Mouse (Mus musculus) embryonic facial prominence, embryonic 11.5 days (tissue): ENCODE measurements at regions not wholly inside any gene's neighbourhood (a gene's known extent, or its start where the extent isn't known, plus 50 kb on each side); places are given as distances from the start of the nearest gene placed in this dataset.
"Not testable (repeated sequence)": the region's sequence is repeated elsewhere in the genome, so short reads cannot be mapped to it uniquely, and the experiment has no call there.

ENCODE experiments used
- ATAC-seq: fragments of 200-750 bp; cut with Nextera tagmentation; replicated peaks from 2 replicates; pipeline ENCODE4 v1.8.0; 2017; ENCODE audit warnings: low read depth; ENCODE audit not compliant: insufficient number of reproducible peaks, low FRiP score, low TSS enrichment
- DNase-seq: peaks from one replicate; pipeline ENCODE4 v3.0.0-alpha.2; 2015; ENCODE audit warnings: low spot score
- H3K27ac ChIP-seq: fragments of 300-500 bp; sonication (generic); replicated peaks from 2 replicates; pipeline ENCODE4 v1.5.1; 2014; ENCODE audit warnings: mild to moderate bottlenecking, low read depth, low read length, control low read depth
- H3K27me3 ChIP-seq: fragments of 300-500 bp; sonication (generic); 2 replicates; pipeline ENCODE4 v1.6.1; 2014; ENCODE audit warnings: mild to moderate bottlenecking, low read length, moderate library complexity, mixed read lengths; ENCODE audit not compliant: control insufficient read depth, insufficient read depth
- H3K36me3 ChIP-seq: fragments of 300-500 bp; sonication (generic); replicated peaks from 2 replicates; pipeline ENCODE4 v1.6.1; 2014; ENCODE audit warnings: low read depth, mild to moderate bottlenecking, low read length, moderate library complexity, mixed read lengths; ENCODE audit not compliant: control insufficient read depth, insufficient read depth
- H3K4me1 ChIP-seq: fragments of 300-500 bp; sonication (generic); 2 replicates; pipeline ENCODE4 v1.6.1; 2014; ENCODE audit warnings: low read length, mixed read lengths; ENCODE audit not compliant: control insufficient read depth, insufficient read depth
- H3K4me2 ChIP-seq: fragments of 300-500 bp; sonication (generic); 2 replicates; pipeline ENCODE4 v1.6.1; 2014; ENCODE audit warnings: low read depth, mild to moderate bottlenecking, control low read depth, low read length, moderate library complexity
- H3K4me3 ChIP-seq: fragments of 300-500 bp; sonication (generic); 2 replicates; pipeline ENCODE4 v1.5.1; 2014; ENCODE audit warnings: low read depth, low read length, control low read depth
- H3K9ac ChIP-seq: fragments of 300-500 bp; sonication (generic); replicated peaks from 2 replicates; pipeline ENCODE4 v1.6.1; 2014; ENCODE audit warnings: mild to moderate bottlenecking, control low read depth, low read length
- H3K9me3 ChIP-seq: fragments of 300-500 bp; sonication (generic); replicated peaks from 2 replicates; pipeline ENCODE4 v1.6.1; 2016; ENCODE audit warnings: mild to moderate bottlenecking, low read length, inconsistent platforms, mixed read lengths; ENCODE audit not compliant: control insufficient read depth
- WGBS: fragments of 180-500 bp; shearing (Covaris S2); extraction: QIAGEN DNeasy Blood & Tissue Kit; methylation state at CpG from one replicate; pipeline ENCODE4 v1.1.7; 2014; 5-methylcytosine and 5-hydroxymethylcytosine counted together

GRCm38 (mm10) chr1:31612944-31613343 lies 390.3 kb downstream of the Pih1d3 start:
- Histone ChIP-seq H3K4me3 (no peak overlapping the region), H3K27ac (no peak overlapping the region), H3K9me3 (no peaks in the 10 kb centered on the region), H3K4me1 (no peaks in the 10 kb centered on the region), H3K9ac (no peak overlapping the region), H3K27me3 (no peaks in the 10 kb centered on the region), H3K4me2 (no peak overlapping the region), H3K36me3 (no peaks in the 10 kb centered on the region)
- no peak for DNase-seq
- ATAC-seq, result no peak
- 87% methylated on average over 2 of the region's 2 CpGs for WGBS

GRCm38 (mm10) chr1:31615219-31615618 lies 392.6 kb downstream of the Pih1d3 start:
- H3K9me3 ChIP-seq, ATAC-seq, H3K4me1 ChIP-seq, H3K9ac ChIP-seq, H3K4me3 ChIP-seq, H3K4me2 ChIP-seq, DNase-seq, H3K36me3 ChIP-seq, H3K27ac ChIP-seq, H3K27me3 ChIP-seq: not testable (repeated sequence)
- 69% methylated on average over 4 of the region's 9 CpGs for WGBS

- H3K4me2 ChIP-seq, H3K4me3 ChIP-seq, ATAC-seq, DNase-seq, H3K9ac ChIP-seq, H3K27ac ChIP-seq, H3K27me3 ChIP-seq, H3K36me3 ChIP-seq, H3K9me3 ChIP-seq, H3K4me1 ChIP-seq: not testable (repeated sequence)
- WGBS, result 79% methylated on average over 8 of the region's 15 CpGs
Observed at GRCm38 (mm10) chr1:31616229-31616946, 393.8 kb downstream of the Pih1d3 start.

- DNase-seq (no peak), ATAC-seq (no peak)
- H3K4me3 ChIP-seq, result no peak overlapping the region
- H3K36me3 ChIP-seq, result no peaks in the 10 kb centered on the region
- no peaks in the 10 kb centered on the region for H3K9me3 ChIP-seq
- H3K9ac ChIP-seq, result no peak overlapping the region
- no peaks in the 10 kb centered on the region for H3K4me1 ChIP-seq
- H3K4me2 ChIP-seq, result no peak overlapping the region
- H3K27ac ChIP-seq, result no peak overlapping the region
- no peaks in the 10 kb centered on the region for H3K27me3 ChIP-seq
- WGBS, result 81% methylated on average over 1 of the region's 1 CpGs
Observed at GRCm38 (mm10) chr1:31634353-31634752, 411.7 kb downstream of the Pih1d3 start.

- no peaks in the 10 kb centered on the region for H3K36me3 ChIP-seq
- no peaks in the 10 kb centered on the region for H3K27me3 ChIP-seq
- no peak overlapping the region for H3K4me3 ChIP-seq
- H3K4me2 ChIP-seq, result no peak overlapping the region
- ATAC-seq (no peak), DNase-seq (peak; percentile 12)
- H3K4me1 ChIP-seq, result no peaks in the 10 kb centered on the region
- H3K27ac ChIP-seq, result no peak overlapping the region
- no peak overlapping the region for H3K9ac ChIP-seq
- 59% methylated on average over 1 of the region's 1 CpGs for WGBS
- no peaks in the 10 kb centered on the region for H3K9me3 ChIP-seq
Observed at GRCm38 (mm10) chr1:31636575-31637356, 414.1 kb downstream of the Pih1d3 start.

GRCm38 (mm10) chr1:31645116-31645515 lies 422.5 kb downstream of the Pih1d3 start:
- Histone ChIP-seq H3K27me3 (no peaks in the 10 kb centered on the region), H3K27ac (no peak overlapping the region), H3K4me1 (no peaks in the 10 kb centered on the region), H3K9me3 (no peaks in the 10 kb centered on the region), H3K4me3 (no peak overlapping the region), H3K4me2 (no peak overlapping the region), H3K36me3 (no peaks in the 10 kb centered on the region), H3K9ac (no peak overlapping the region)
- no peak for DNase-seq
- ATAC-seq, result no peak
- WGBS, result 66% methylated on average over 1 of the region's 1 CpGs

GRCm38 (mm10) chr1:31678586-31678985 lies 455.9 kb downstream of the Pih1d3 start:
- H3K9me3 ChIP-seq, result no peaks in the 10 kb centered on the region
- no peak overlapping the region for H3K27ac ChIP-seq
- H3K9ac ChIP-seq, result no peak overlapping the region
- H3K4me1 ChIP-seq, result no peaks in the 10 kb centered on the region
- no peak overlapping the region for H3K4me3 ChIP-seq
- no peaks in the 10 kb centered on the region for H3K36me3 ChIP-seq
- DNase-seq (no peak), ATAC-seq (no peak)
- H3K27me3 ChIP-seq, result no peaks in the 10 kb centered on the region
- no peak overlapping the region for H3K4me2 ChIP-seq
